Mouse (Mus musculus): ENCODE data around the gene Golga7b.

Golga7b gene

GRCm38 (mm10) chr19:42247519-42247918 lies at the start of gene Golga7b:
Gene Golga7b (plus strand): TSS chr19:42247574.
- no peak for DNase-seq (ENCODE audit: low spot score)

- no peak for DNase-seq (ENCODE audit: low spot score)
These were observed 49.3 kb upstream of the Golga7b start for GRCm38 (mm10) chr19:42198026-42198425.

- DNase-seq (ENCODE audit: low spot score) = peak; percentile 34
These were observed 45.5 kb upstream of the Golga7b start, which contains the start of gene Sfrp5 for GRCm38 (mm10) chr19:42201696-42202381. Gene Sfrp5 (minus strand): TSS chr19:42202252.

GRCm38 (mm10) chr19:42202467-42202866 lies 44.9 kb upstream of the Golga7b start:
- DNase-seq (ENCODE audit: low spot score) = no peak

GRCm38 (mm10) chr19:42204306-42204705 lies 43.1 kb upstream of the Golga7b start:
- DNase-seq (ENCODE audit: low spot score) = no peak

- peak; percentile 56 for DNase-seq (ENCODE audit: low spot score)
These were observed 42.2 kb upstream of the Golga7b start for GRCm38 (mm10) chr19:42205201-42205600.

DNA sequence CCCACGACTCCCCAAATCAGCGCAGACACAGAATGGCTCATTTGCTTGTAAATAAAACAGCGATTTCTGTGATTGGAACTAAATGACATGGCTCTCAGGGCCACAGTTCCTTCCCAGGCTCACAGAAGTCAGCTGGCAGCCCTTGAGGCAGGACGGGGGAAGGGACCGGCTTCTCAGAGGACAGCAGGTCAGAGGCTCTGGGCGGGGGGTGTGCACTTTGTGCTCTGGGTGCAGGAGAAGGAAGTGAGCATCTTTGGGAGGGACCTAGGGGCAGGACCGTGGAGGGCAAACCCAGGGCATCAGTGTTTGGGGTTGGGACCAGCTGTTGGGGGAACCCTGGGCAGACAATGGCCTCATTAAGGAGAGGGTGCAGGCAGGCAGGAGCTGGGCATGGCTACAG lies 37.9 kb upstream of the Golga7b start:
- no peak for DNase-seq (ENCODE audit: low spot score)

DNA sequence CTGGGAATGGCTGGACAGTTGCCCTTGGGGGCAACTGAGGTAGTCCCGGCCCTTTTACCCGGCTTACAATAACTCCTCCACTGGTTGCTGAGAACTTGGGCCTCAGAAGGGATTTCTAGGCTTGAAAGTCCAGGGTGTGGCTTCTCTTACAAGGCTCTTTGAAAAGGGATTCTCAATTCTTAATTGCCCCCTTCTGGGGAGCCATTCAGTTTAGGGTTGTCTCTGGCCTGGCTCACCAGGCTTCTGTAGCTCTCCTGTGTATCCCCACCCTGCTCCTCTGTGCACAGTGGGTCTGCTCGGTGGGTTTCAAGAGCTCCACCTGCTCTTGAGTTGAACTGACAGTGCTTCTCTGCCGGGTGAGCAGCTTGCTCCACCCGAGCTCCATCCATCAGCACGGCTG lies 37.4 kb upstream of the Golga7b start:
- no peak for DNase-seq (ENCODE audit: low spot score)

DNA sequence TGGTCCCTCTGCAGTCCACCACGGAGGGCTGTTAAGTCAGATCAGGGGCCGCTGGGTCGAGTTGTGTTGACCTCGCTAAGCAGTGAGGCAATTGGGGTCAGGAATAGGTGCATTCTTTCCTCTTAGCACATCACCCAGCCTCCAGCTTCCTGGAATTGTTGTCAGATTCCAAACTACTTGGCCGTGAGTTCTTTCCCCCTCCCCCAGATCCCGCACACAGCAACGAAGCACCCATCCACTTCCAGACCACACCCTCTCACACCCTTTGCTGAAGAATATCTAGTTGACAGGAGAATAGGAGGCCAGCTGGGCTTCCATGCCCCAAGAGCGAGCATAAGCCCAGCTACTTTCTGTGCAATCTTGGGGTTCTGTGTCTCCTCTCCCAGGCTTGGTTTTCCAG lies 35.4 kb upstream of the Golga7b start:
- DNase-seq (ENCODE audit: low spot score) = no peak

DNA sequence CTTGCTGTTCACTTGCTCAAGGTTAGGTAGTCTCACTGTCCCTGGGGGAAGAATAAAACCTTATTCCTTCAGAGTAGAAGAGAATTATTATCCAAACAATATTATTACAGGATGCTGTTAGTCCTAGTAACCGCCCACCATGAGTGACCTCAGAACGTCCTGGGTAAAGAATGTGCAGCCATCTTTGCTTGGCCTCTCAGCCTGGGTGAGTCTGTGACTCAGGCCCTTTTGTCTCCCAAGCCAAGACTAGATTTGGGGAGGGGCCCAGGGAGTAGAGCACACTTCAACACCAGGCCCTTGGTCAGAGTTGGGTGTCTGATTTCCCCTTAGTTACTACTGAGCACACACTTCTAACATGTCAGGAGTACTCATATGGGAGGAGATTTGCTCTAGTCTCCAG lies 32.8 kb upstream of the Golga7b start:
- DNase-seq (ENCODE audit: low spot score) = no peak

DNA sequence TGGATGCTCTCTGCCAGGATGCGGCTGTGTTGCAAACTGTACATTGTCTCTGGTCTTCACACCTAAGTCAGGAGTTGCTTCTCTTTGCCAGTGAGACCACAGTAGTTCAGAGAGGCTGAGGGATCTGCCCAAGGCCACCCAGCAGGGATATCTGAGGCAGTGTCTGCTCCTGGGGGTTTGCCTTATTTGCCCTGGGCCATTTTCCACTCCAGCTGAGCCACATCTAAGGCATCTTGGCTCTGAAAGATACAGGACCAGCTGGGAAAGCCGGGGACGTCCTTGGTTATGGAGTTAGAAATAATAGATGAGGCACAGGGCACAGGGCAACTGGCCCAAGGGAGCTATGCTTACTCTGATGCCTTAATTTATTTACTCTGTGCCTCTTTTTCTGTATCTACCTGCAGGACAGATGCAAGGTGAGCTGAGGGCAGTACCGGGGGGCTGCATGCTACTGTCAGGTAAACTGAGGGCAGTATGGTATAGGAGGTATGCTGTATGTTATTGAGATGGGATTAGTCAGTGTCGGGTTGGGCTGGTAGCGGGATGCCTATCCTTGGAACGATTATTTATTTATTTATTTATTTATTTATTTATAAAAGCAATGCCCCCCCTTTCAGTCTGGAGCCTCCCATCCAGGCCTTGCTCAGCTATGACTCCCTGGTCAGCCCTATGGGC lies 30.5 kb upstream of the Golga7b start:
- no peak for DNase-seq (ENCODE audit: low spot score)

DNA sequence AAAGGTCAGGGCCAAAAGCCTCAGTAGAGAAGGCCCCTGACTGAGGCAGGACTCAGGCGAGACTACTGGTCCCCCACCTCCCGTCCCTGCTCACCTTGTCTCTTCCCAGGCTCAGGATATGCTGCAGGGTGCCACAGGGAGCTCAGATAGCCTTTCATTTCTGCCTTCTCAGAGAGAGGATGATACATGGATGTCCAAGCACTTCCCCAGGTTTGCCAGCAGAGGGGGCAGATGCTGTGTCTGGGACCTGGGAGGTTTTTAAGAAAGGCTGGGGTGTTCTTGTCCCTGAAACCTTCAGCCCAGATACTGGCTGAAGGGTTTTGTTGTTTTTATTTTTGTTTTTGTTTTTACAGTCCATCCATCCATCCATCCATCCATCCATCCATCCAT lies 30.0 kb upstream of the Golga7b start:
- peak; percentile 62 for DNase-seq (ENCODE audit: low spot score)

DNA sequence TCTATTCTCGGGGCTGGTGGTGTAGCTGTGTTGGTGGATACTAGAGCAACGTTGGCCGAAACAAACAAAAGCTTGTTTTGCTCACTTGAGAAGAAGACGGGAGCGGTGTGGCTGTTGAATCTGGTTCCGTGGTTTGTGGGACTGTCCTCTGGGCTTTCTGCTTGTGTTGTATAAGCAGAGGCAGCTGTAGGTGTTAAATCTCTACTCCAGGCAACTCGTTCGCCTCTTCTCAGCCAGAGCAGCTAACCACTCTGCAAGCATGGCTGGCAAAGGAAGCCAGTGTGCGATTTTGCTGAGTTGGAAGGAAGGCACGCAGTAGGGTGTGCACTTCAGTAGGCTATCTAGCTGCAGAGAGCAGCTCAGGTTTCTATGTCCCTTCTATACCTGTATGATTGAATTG lies 20.9 kb upstream of the Golga7b start:
- DNase-seq (ENCODE audit: low spot score) = no peak

DNA sequence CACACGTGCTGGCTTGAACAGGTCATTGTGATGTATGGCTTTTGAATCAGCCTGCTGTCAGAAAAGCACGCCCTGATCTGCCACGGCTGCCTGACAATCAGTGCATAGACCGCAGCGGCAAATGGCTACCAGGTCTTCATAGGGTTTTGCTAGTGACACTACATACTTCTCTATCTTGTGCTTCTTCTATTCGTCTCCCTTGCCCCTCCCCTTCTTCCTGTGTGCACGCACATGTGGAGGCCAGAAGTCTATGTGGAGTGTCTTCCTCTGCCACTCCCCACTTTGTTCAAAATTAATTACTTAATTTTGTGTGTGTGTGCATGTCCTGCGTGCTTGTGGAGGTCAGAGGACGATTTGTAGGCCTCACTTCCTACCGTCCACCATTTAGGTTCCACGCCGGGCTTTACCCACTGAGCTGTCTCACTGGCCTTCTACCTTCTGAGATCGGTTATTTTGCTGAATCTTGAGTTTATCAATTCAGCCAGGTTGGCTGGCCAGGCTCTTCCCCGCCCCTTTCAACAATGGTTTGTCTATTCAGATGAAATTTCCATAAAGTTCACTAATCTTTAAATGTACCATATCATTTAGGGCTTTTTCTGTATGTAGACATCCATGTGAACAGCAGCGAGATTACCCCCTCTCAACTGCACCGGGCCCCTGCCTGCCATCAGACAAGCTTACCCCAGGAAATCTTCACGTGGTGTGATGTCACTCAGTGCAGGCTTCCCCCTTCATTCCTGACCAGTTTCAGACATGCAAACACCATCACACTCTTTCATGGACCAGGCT lies 17.7 kb upstream of the Golga7b start:
- DNase-seq (ENCODE audit: low spot score) = no peak

GRCm38 (mm10) chr19:42230288-42230568 lies 17.1 kb upstream of the Golga7b start:
- no peak for DNase-seq (ENCODE audit: low spot score)

DNA sequence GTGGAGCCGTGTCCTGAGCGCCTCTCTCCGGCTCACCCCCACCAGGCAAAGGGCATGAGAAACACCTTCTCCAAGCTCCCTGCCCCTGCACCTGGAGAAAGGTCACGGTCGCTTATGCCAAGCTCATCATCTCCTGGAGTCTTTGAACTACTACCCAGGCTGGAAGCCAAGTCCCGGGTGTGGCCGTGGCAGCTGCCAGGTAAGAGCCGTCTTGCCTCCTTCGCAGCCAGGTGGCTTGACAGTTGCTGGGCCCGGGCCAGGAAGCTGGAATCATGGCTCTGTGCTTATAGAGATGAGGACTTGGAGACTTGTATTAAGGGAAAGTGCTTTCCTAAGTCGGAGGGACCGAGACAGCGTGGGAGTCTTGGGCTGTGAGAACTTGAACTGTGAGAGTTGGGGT lies 16.4 kb upstream of the Golga7b start:
- no peak for DNase-seq (ENCODE audit: low spot score)

DNA sequence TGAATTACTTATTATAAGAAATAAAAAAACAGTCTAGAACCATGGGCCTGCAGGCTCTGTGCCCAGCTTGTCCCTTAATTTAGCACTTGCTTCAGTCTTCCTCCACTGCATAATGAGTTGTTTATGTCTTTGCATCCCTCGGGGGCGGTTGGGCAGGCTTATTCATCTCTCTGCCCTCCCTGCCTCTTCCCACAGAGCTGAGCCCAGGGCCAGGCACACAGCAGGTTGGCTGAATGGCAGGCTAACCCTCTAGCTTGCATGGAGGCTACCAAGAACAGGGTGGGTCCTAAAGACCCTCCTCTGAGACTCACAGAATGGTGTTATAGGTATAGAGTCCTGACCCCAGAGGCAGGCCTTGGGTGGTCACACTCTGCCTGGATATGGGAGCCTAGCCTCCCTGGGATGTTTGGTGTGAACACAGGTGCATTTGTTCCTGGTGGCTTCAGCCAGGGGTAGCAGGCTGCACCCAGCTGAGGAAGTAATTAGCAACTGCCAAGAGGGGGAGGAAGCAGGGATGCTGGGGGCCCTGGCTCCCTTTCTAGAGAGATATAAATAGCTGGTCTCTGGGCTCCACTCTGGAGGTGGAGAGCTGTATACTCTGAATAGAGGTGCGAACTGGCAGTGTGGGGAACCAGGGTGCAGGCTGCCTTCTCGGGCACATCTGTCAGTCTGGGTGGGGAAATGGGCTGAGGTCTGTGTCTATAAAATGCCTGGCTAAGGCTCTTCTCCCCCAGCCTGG lies 9.6 kb upstream of the Golga7b start:
- DNase-seq (ENCODE audit: low spot score) = no peak

- DNase-seq (ENCODE audit: low spot score) = no peak
These were observed 9.0 kb upstream of the Golga7b start for GRCm38 (mm10) chr19:42238341-42238715.

DNA sequence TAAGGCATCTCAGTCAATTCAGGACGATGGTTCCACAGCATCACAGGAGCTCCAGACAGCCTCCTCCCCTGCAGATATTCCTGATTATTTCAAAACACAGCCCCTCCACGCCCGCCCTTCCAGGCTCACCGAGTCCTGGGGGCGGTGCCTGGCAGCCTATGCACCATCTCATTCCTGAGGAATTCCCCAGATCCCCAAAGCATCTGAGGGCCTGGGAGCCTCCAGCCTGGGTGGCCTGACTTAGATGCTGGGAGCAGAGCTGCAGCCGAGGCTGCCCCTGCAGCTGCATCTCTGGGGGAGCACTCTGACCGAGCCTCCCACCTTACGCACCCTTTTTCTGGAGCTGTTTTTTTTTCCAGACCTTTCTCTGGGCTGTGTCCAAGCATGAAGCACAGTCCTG lies 6.5 kb upstream of the Golga7b start:
- DNase-seq (ENCODE audit: low spot score) = no peak

DNA sequence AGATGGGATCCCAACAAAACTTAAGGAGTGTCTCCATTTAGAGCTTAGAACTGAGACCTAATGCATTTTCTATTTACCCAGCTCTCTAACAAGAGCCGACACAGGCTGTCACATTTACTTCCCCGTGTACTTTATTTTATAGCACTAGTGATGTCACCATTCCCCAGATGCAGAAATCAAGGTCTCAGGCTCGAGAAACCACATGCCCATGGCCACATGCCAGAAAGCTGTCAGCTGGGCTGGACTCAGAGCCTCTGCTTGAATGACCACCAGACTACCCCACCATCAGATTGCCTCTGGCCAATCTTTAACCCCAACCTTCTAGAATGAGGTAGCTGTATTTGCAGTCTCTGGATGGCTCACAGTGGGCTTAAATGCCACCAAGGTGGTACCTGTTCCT lies 4.0 kb upstream of the Golga7b start:
- no peak for DNase-seq (ENCODE audit: low spot score)

DNA sequence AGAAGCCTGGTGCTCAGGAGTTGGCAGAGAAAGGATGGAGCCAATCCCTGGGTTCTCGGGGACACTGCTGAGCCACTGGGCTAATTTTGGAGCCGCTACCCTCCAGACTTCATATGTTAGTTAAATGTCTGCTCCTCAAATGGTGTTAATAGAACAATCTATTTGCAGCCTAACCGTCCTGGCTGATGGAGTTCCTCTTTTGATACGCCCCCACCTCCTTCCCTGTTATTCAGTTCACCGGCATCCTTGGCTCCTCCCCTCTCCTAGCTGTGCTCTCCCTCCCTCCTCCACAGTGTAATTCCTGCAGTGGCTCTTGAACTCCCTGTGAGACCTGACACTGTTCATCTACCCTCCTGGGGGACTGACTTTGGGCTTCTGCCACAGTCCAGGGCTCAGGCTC lies 748 bp upstream of the Golga7b start:
- no peak for DNase-seq (ENCODE audit: low spot score)
